Mouse (Mus musculus): ENCODE measurements around the gene Nr4a1. TPM values are rescaled to one million over a fixed set of nuclear protein-coding genes. Genes with fewer than 3 reads are reported as not detected.

Gene Nr4a1
- polyA plus RNA-seq, 1 experiment from 2014 or later, result 4.0 TPM

Other genes with a start within 250 kb of the Nr4a1 start
- not detected in 2 replicates for gene Gm47841, start 206.9 kb upstream of the Nr4a1 start, polyA plus RNA-seq (2014; fragmentation: Nextera tagmentation; extraction: Ambion mirVana)
- 1.3 and 1.5 TPM in 2 replicates for gene Fignl2, start 175.7 kb upstream of the Nr4a1 start, polyA plus RNA-seq (2014; fragmentation: Nextera tagmentation; extraction: Ambion mirVana)
- not detected in 2 replicates for gene Ankrd33, start 138.5 kb upstream of the Nr4a1 start, polyA plus RNA-seq (2014; fragmentation: Nextera tagmentation; extraction: Ambion mirVana)
- 3.8 and 5.0 TPM in 2 replicates for gene Acvrl1, start 125.7 kb upstream of the Nr4a1 start, polyA plus RNA-seq (2014; fragmentation: Nextera tagmentation; extraction: Ambion mirVana)
- 8.0 and 9.4 TPM in 2 replicates for gene Acvr1b, start 80.2 kb upstream of the Nr4a1 start, polyA plus RNA-seq (2014; fragmentation: Nextera tagmentation; extraction: Ambion mirVana)
- gene Grasp, start 30.1 kb upstream of the Nr4a1 start, polyA plus RNA-seq (2014; fragmentation: Nextera tagmentation; extraction: Ambion mirVana), result 6.7 and 7.7 TPM in 2 replicates
- gene Atg101, start 30.0 kb downstream of the Nr4a1 start, polyA plus RNA-seq (2014; fragmentation: Nextera tagmentation; extraction: Ambion mirVana), result 68.2 and 73.1 TPM in 2 replicates
- gene 6030408B16Rik, start 38.9 kb downstream of the Nr4a1 start, polyA plus RNA-seq (2014; fragmentation: Nextera tagmentation; extraction: Ambion mirVana), result 4.2 and 5.6 TPM in 2 replicates
- gene Krt80, start 115.9 kb downstream of the Nr4a1 start, polyA plus RNA-seq (2014; fragmentation: Nextera tagmentation; extraction: Ambion mirVana), result 0.14 TPM in 1 of 2 replicates, not detected in the other
- gene Krt7, start 156.8 kb downstream of the Nr4a1 start, polyA plus RNA-seq (2014; fragmentation: Nextera tagmentation; extraction: Ambion mirVana), result 15.2 and 16.1 TPM in 2 replicates
- gene Krt87, start 184.5 kb downstream of the Nr4a1 start, polyA plus RNA-seq (2014; fragmentation: Nextera tagmentation; extraction: Ambion mirVana), result 0.09 TPM in 1 of 2 replicates, not detected in the other
- not detected in 2 replicates for gene Krt88, start 193.5 kb downstream of the Nr4a1 start, polyA plus RNA-seq (2014; fragmentation: Nextera tagmentation; extraction: Ambion mirVana)
- gene Krt81, start 209.5 kb downstream of the Nr4a1 start, polyA plus RNA-seq (2014; fragmentation: Nextera tagmentation; extraction: Ambion mirVana), result not detected in 2 replicates
- not detected in 2 replicates for gene Krt86, start 219.2 kb downstream of the Nr4a1 start, polyA plus RNA-seq (2014; fragmentation: Nextera tagmentation; extraction: Ambion mirVana)
- not detected in 2 replicates for gene Krt83, start 237.2 kb downstream of the Nr4a1 start, polyA plus RNA-seq (2014; fragmentation: Nextera tagmentation; extraction: Ambion mirVana)

All from limb, embryonic 11.5 days (tissue).